Mouse (Mus musculus) hindbrain, embryonic 16.5 days (tissue): ENCODE results near the gene Tmsb15b2. TPM values are rescaled to one million over a fixed set of nuclear protein-coding genes. Genes with fewer than 3 reads are reported as not detected.
"Not testable (repeated sequence)": the region's sequence is repeated elsewhere in the genome, so short reads cannot be mapped to it uniquely, and the experiment has no call there.

Experiments used
- ATAC-seq: fragments of 200-750 bp; cut with Nextera tagmentation; 2 replicates; pipeline ENCODE4 v1.8.0; 2017; ENCODE audit warnings: moderate TSS enrichment, moderate library complexity
- H3K27ac ChIP-seq: fragments of 300-500 bp; sonication (generic); 2 replicates; pipeline ENCODE4 v1.5.1; 2014; ENCODE audit warnings: low read depth, mild to moderate bottlenecking, control low read depth, low read length, moderate library complexity
- H3K27me3 ChIP-seq: fragments of 300-500 bp; sonication (generic); replicated peaks from 2 replicates; pipeline ENCODE4 v1.6.1; 2014; ENCODE audit warnings: low read length; ENCODE audit not compliant: control insufficient read depth, insufficient read depth
- H3K36me3 ChIP-seq: fragments of 300-500 bp; sonication (generic); 2 replicates; pipeline ENCODE4 v1.6.1; 2014; ENCODE audit warnings: mild to moderate bottlenecking, low read length, moderate library complexity, mixed read lengths; ENCODE audit not compliant: control insufficient read depth, insufficient read depth
- H3K4me1 ChIP-seq: fragments of 300-500 bp; sonication (generic); 2 replicates; pipeline ENCODE4 v1.6.1; 2014; ENCODE audit warnings: low read depth, low read length; ENCODE audit not compliant: control insufficient read depth, insufficient read depth
- H3K4me2 ChIP-seq: fragments of 300-500 bp; sonication (generic); 2 replicates; pipeline ENCODE4 v1.6.1; 2014; ENCODE audit warnings: mild to moderate bottlenecking, low read length, control low read depth, moderate library complexity
- H3K4me3 ChIP-seq: fragments of 300-500 bp; sonication (generic); 2 replicates; pipeline ENCODE4 v1.5.1; 2014; ENCODE audit warnings: mild to moderate bottlenecking, low read length, control low read depth, moderate library complexity
- H3K9ac ChIP-seq: fragments of 300-500 bp; sonication (generic); 2 replicates; pipeline ENCODE4 v1.6.1; 2014; ENCODE audit warnings: low read depth, mild to moderate bottlenecking, control low read depth, low read length, moderate library complexity
- H3K9me3 ChIP-seq: fragments of 300-500 bp; sonication (generic); 2 replicates; pipeline ENCODE4 v1.6.1; 2014; ENCODE audit warnings: mild to moderate bottlenecking, low read length, moderate library complexity; ENCODE audit not compliant: control insufficient read depth
- WGBS: fragments of 180-500 bp; shearing (Covaris S2); extraction: QIAGEN DNeasy Blood & Tissue Kit; methylation state at CpG from one replicate; pipeline ENCODE4 v1.1.7; 2014; 5-methylcytosine and 5-hydroxymethylcytosine counted together
- polyA plus RNA-seq: library from polyadenylated mRNA; unstranded; fragments of >200 nt; fragmentation: Nextera tagmentation; extraction: Ambion mirVana; gene quantifications from 2 replicates; pipeline ENCODE4 v1.2.1, GENCODE M21; 2015

The Tmsb15b2 gene
- polyA plus RNA-seq, 1 experiment from 2014 or later, result 73.8 TPM

DNA sequence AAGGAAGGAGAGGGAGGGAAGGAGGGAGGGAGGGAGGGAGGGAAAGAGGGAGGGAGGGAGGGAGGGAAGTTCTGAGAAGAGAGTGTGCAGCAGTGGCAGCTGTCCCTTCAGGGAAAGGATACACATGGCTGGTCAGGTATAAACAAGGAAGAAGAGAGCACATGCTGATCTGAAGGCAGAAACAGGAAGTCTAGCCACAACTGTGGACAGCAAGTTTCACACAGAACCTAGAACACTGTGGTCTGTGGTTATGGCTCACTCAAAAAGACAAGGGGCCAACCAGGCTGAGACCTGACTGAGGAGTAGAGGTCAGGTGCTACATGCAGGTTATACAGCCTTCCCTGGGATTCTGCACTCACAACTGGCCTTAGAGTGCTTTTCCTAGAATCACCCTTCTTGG is 10.7 kb upstream of the Tmsb15b2 start:
- no peak overlapping the region for H3K27ac ChIP-seq
- H3K36me3 ChIP-seq, result no peaks in the 10 kb centered on the region
- H3K4me3 ChIP-seq, result no peak overlapping the region
- peaks cover under 1% of the 10 kb centered on the region; the same call in 1 of the 2 replicates for H3K4me1 ChIP-seq
- ATAC-seq, result no peak
- no peaks in the 10 kb centered on the region for H3K9me3 ChIP-seq
- no peaks in the 10 kb centered on the region for H3K27me3 ChIP-seq
- no peak overlapping the region for H3K4me2 ChIP-seq
- H3K9ac ChIP-seq, result no peak overlapping the region

DNA sequence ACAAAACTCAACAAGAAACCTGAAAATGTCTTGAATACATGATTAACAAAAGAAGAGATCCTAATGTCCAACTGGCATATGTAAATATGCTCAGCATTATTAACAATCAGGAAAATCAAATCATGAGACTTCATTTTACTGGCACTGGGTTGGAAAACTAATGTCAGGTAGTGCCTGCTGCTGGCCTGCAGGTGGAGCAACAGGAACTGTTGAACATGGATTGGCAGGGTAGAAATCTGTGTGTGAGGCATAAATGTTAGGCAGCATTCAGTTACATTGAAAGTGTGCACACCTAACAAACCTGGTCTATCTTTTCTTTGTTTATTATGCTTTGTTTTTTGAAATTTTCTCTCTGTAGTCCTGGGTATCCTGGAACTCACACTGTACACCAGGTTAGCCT is 3.3 kb upstream of the Tmsb15b2 start:
- no peaks in the 10 kb centered on the region for H3K36me3 ChIP-seq
- no peaks in the 10 kb centered on the region for H3K27me3 ChIP-seq
- H3K4me3 ChIP-seq, result no peak overlapping the region
- no peak overlapping the region for H3K9ac ChIP-seq
- no peak overlapping the region for H3K27ac ChIP-seq
- ATAC-seq, result no peak
- no peaks in the 10 kb centered on the region for H3K4me1 ChIP-seq
- H3K4me2 ChIP-seq, result no peak overlapping the region
- H3K9me3 ChIP-seq, result no peaks in the 10 kb centered on the region

DNA sequence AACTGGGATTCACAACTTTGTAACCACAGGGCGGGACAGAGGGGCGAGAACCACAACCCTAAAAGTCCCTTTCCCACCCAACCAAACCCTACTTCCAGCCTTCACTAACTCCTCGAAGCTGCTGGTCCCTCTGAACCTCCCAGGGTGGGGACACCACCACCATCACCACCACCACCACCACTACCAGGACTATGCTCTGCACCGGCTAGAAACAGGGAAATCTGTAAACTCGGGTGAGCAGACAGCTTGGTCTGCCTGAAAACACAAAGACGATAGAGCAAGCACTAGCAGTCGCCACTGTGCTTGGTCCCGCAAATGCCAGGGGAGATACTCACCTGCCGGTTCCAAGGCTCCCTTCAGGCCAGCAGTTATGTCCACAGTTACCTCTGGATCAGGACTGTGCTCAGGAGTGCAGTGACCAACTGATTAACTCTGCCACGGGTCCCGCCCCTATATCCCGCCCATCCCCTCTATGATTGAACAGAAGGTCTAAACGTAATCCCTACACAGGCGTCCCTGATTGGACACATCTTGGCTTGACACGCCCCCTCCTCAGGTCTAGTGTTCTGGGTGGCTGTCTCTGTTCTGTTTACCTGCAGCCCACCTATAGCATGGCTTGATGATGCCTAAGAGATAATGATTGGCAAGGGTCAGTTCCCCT is 1.3 kb upstream of the Tmsb15b2 start, which contains the start of the genes Tmsb15l and Tmsb15b1:
TSS of gene Tmsb15l (minus strand) at position 446 of the 661 bp plus-strand sequence.
TSS of gene Tmsb15b1 (minus strand) at position 451 of the 661 bp plus-strand sequence.
- H3K27ac ChIP-seq, result no peak within 1 kb of the TSS
- H3K27me3 ChIP-seq, result no peaks in the 10 kb centered on the region
- H3K4me1 ChIP-seq, result no peaks in the 10 kb centered on the region
- H3K9ac ChIP-seq, result peak within 1 kb of the TSS; percentile 61
- H3K4me3 ChIP-seq, result peak within 1 kb of the TSS; percentile 53
- H3K4me2 ChIP-seq, result peak within 1 kb of the TSS; percentile 59
- no peaks in the 10 kb centered on the region for H3K9me3 ChIP-seq
- ATAC-seq, result peak; percentile 100
- 26% methylated on average over 13 of the region's 15 CpGs for WGBS
- H3K36me3 ChIP-seq, result no peaks in the 10 kb centered on the region

DNA sequence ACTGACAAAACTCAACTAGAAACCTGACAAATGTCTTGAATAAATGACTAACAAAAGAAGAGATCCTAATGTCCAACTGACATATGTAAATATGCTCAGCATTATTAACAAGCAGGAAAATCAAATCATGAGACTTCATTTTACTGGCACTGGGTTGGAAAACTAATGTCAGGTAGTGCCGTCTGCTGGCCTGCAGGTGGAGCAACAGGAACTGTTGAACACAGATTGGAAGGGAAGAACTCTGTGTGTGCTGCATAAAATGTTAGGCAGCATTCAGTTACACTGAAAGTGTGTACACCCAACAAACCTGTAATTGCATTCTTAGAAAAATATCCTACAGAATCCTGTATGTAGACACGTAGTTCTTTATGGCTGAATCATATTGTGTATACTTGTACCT is 15.6 kb downstream of the Tmsb15b2 start:
- H3K4me3 ChIP-seq, result no peak overlapping the region
- no peaks in the 10 kb centered on the region for H3K4me1 ChIP-seq
- H3K27me3 ChIP-seq, result no peaks in the 10 kb centered on the region
- WGBS, result 15% methylated on average over 2 of the region's 2 CpGs
- no peak overlapping the region for H3K4me2 ChIP-seq
- H3K9ac ChIP-seq, result no peak overlapping the region
- no peak for ATAC-seq
- H3K9me3 ChIP-seq, result no peaks in the 10 kb centered on the region
- no peaks in the 10 kb centered on the region for H3K36me3 ChIP-seq
- H3K27ac ChIP-seq, result no peak overlapping the region

DNA sequence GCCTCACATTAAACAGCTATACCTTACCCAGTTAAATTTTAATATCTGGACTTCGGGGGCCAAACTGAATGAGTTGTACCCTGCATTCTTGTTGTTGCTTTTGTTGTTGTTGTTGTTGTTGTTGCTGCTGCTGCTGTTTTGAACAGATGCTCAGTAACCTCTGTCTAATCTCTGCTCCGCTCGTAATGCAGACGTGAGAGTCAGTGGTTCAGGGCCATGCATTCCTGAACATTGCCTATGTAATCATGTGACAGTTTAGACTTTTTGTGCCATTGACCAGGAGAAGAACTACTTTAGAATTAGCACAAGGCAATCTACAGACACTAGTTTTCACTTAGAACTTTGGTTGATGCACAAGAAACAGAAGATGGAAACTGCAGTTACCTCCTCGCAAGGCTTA is 17.0 kb downstream of the Tmsb15b2 start:
- H3K9ac ChIP-seq, H3K36me3 ChIP-seq, H3K4me1 ChIP-seq, H3K27ac ChIP-seq, H3K9me3 ChIP-seq, H3K27me3 ChIP-seq: not testable (repeated sequence)
- ATAC-seq, result peak; percentile 32
- WGBS, result 56% methylated on average over 5 of the region's 5 CpGs
- Histone ChIP-seq H3K4me2 (peak overlapping the region; percentile 50), H3K4me3 (peak overlapping the region; percentile 47)

DNA sequence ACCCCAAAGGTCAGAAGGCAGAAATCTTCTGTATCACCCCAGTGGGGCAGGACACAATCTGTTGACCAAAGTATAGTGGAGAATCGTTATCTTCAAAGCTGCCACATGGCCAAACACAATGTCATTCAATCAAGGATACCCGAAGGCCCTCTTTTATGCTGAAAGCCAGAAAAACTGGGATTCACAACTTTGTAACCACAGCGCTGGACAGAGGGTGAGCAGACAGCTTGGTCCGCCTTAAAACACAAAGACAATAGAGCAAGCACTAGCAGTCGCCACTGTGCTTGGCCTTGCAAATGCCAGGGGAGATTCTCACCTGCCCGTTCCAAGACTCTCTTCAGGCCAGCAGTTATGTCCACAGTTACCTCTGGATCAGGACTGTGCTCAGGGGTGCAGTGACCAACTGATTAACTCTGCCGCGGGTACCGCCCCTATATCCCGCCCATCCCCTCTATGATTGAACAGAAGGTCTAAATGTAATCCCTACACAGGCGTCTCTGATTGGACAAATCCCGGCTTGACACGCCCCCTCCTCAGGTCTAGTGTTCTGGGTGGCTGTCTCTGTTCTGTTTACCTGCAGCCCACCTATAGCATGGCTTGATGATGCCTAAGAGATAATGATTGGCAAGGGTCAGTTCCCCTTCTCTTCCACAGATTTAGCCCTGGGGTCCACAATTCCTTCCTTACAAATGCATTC is 17.6 kb downstream of the Tmsb15b2 start:
- Histone ChIP-seq H3K4me2 (peak overlapping the region; percentile 50), H3K9ac (peak overlapping the region; percentile 55), H3K4me3 (peak overlapping the region; percentile 47)
- H3K36me3 ChIP-seq, H3K27me3 ChIP-seq, H3K4me1 ChIP-seq, H3K9me3 ChIP-seq, H3K27ac ChIP-seq: not testable (repeated sequence)
- peak; percentile 100 for ATAC-seq
- 18% methylated on average over 13 of the region's 13 CpGs for WGBS

GRCm38 (mm10) chrX:136937985-136938384 is 37.3 kb downstream of the Tmsb15b2 start:
- no peak overlapping the region for H3K9ac ChIP-seq
- no peak overlapping the region for H3K4me3 ChIP-seq
- no peak for ATAC-seq
- WGBS, result 67% methylated on average over 3 of the region's 3 CpGs
- no peaks in the 10 kb centered on the region for H3K4me1 ChIP-seq
- H3K4me2 ChIP-seq, result no peak overlapping the region
- H3K9me3 ChIP-seq, result no peaks in the 10 kb centered on the region
- H3K27me3 ChIP-seq, result no peaks in the 10 kb centered on the region
- no peak overlapping the region for H3K27ac ChIP-seq
- no peaks in the 10 kb centered on the region for H3K36me3 ChIP-seq

- Histone ChIP-seq H3K9me3 (no peaks in the 10 kb centered on the region; the same call in 1 of the 2 replicates), H3K27me3 (no peaks in the 10 kb centered on the region), H3K4me2 (no peak within 1 kb of the TSS), H3K4me1 (no peaks in the 10 kb centered on the region), H3K4me3 (no peak within 1 kb of the TSS), H3K9ac (no peak within 1 kb of the TSS), H3K36me3 (no peaks in the 10 kb centered on the region), H3K27ac (no peak within 1 kb of the TSS)
- no peak for ATAC-seq
- WGBS, result 93% methylated on average over 14 of the region's 14 CpGs
Observed at GRCm38 (mm10) chrX:136927031-136927430, 48.3 kb downstream of the Tmsb15b2 start, which contains the start of gene H2bfm. Gene H2bfm (plus strand): TSS chrX:136927325.

DNA sequence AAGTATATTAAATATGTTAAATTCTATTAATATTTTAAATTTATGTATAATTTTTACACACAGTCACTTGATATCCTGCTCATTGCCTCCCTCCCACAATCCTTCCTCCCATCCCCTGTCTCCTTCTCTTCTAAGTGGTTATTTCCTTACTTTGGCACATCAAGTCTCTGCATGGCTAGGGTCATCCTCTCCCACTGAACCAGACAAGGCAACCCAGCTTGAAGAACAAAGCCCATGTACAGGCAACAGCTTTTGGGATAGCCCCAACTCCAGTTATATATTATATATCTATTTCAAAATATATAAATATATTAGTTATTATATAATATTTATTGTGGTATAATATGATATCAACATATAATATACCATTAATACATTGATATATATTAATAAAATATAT is 49.4 kb downstream of the Tmsb15b2 start:
- Histone ChIP-seq H3K27ac (no peak overlapping the region), H3K9me3 (no peaks in the 10 kb centered on the region; the same call in 1 of the 2 replicates), H3K4me1 (no peaks in the 10 kb centered on the region), H3K9ac (no peak overlapping the region), H3K36me3 (no peaks in the 10 kb centered on the region), H3K4me3 (no peak overlapping the region), H3K4me2 (no peak overlapping the region), H3K27me3 (no peaks in the 10 kb centered on the region)
- ATAC-seq, result no peak
